Mouse (Mus musculus) liver, adult 2 months (tissue): ENCODE measurements around the gene Tor4a.

Experiments used
- CTCF ChIP-seq: fragments of 200-500 bp; IDR thresholded peaks from 2 replicates; pipeline ENCODE4 v1.5.1; 2011; ENCODE audit warnings: low read depth, low read length, control low read depth
- POLR2A ChIP-seq: fragments of 200-500 bp; IDR thresholded peaks from 2 replicates; pipeline ENCODE4 v1.6.1; 2011; ENCODE audit warnings: low read length, control low read depth; ENCODE audit not compliant: insufficient read depth; ENCODE audit errors: extremely low read depth

DNA sequence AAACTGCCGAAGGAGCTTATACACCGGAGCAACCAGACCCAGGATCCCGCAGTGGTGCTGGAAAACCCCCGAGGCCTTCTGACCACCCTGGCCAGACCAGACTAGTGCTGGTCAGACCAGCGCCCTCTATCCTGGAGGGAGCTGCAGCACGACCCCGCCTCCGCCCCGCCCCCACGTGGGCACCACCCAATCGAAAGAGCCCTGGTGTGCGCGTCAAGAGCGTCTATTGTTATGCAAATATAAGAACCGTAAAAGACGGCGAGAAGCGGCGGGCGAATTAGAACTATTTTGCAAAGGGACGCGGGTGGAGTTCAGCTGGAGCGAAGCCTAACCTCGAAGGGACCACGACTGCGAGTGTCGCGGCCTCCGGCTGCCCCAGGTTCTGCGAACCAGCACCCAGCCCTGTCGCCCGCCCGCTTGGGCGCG is 16.2 kb downstream of the Tor4a start, which contains the start of gene Nrarp:
- TF ChIP-seq CTCF = peak; percentile 41; the same call in 1 of the 2 replicates
- peak; percentile 52; the same call in 1 of the 2 replicates for TF ChIP-seq POLR2A
